Mouse (Mus musculus): ENCODE measurements around the gene Naa10.

- TF ChIP-seq CTCF (IDR thresholded peaks at IDR 0.05; ENCODE audit: low read depth, low read length) (no peak), POLR2A (IDR thresholded peaks at IDR 0.05; ENCODE audit: extremely low read depth, insufficient read depth, low read length) (no peak)
Measured at GRCm38 (mm10) chrX:73867852-73868251, 53.9 kb downstream of the Naa10 start.

All from liver, adult 2 months (tissue).